Mouse (Mus musculus): ENCODE measurements at regions not wholly inside any gene's neighbourhood (a gene's known extent, or its start where the extent isn't known, plus 50 kb on each side); places are given as distances from the start of the nearest gene placed in this dataset.

DNA sequence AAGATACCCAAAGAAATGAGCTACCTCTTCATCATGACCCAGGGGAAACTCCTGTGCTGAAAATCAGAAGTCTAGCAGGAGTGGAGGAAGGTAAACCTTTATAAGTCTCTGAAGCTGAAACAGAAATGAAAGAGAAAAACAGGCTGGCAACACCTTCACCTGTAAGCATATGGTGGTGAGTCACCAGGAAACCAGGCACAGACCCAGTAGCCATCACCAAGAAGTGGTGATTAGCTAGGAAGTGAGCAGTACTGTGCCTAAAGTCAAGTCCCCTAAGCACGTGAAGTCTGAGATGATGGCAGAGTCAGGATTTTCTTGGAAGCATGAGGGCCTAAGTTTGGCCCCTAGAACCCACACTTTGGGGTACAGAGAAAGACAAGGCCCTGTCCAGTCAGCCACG is 480.3 kb upstream of the Hs6st1 start:
- Histone ChIP-seq H3K27me3 (ENCODE audit: control insufficient read depth, insufficient read depth, low read length) (no peaks in the 10 kb centered on the region), H3K4me1 (replicated peaks; ENCODE audit: control insufficient read depth, insufficient read depth, low read length) (no peaks in the 10 kb centered on the region), H3K9ac (ENCODE audit: low read depth, low read length) (no peak overlapping the region), H3K4me2 (replicated peaks; ENCODE audit: low read depth, low read length) (no peak overlapping the region), H3K36me3 (ENCODE audit: control insufficient read depth, insufficient read depth, low read length) (no peaks in the 10 kb centered on the region), H3K9me3 (ENCODE audit: control insufficient read depth, low read length) (no peaks in the 10 kb centered on the region), H3K27ac (ENCODE audit: low read depth, low read length) (no peak overlapping the region), H3K4me3 (ENCODE audit: low read depth, low read length) (no peak overlapping the region)
- WGBS: 86% methylated on average over 2 of the region's 2 CpGs
- ATAC-seq (ENCODE audit: low FRiP score): no peak
- DNase-seq (ENCODE audit: low spot score): no peak

DNA sequence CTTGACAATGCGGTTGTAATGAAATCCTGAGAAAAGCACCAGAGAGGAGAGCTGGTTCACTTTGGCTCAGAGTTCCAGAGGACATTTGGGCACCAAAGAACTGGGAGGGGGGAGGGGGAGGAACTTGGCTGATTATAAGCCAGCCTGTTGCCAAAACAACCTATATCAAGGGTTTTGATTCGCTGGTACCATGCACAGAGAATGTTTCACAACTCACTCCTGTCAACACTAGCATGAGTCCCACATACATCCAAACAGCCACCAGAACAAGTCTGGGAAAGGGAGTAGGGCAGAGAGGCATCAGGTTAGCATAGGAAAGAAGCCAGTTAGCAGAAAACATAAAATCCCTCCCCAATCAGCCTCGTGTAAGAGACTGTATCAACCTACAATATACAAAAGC is 479.3 kb upstream of the Hs6st1 start:
- H3K9ac ChIP-seq (ENCODE audit: low read depth, low read length): no peak overlapping the region
- DNase-seq (ENCODE audit: low spot score) (no peak), ATAC-seq (ENCODE audit: low FRiP score) (no peak)
- no peaks in the 10 kb centered on the region for H3K9me3 ChIP-seq (ENCODE audit: control insufficient read depth, low read length)
- H3K27me3 ChIP-seq (ENCODE audit: control insufficient read depth, insufficient read depth, low read length): no peaks in the 10 kb centered on the region
- 75% methylated on average over 3 of the region's 3 CpGs for WGBS
- no peak overlapping the region for H3K4me3 ChIP-seq (ENCODE audit: low read depth, low read length)
- no peak overlapping the region for H3K27ac ChIP-seq (ENCODE audit: low read depth, low read length)
- H3K4me1 ChIP-seq (replicated peaks; ENCODE audit: control insufficient read depth, insufficient read depth, low read length): no peaks in the 10 kb centered on the region
- no peaks in the 10 kb centered on the region for H3K36me3 ChIP-seq (ENCODE audit: control insufficient read depth, insufficient read depth, low read length)
- no peak overlapping the region for H3K4me2 ChIP-seq (replicated peaks; ENCODE audit: low read depth, low read length)

DNA sequence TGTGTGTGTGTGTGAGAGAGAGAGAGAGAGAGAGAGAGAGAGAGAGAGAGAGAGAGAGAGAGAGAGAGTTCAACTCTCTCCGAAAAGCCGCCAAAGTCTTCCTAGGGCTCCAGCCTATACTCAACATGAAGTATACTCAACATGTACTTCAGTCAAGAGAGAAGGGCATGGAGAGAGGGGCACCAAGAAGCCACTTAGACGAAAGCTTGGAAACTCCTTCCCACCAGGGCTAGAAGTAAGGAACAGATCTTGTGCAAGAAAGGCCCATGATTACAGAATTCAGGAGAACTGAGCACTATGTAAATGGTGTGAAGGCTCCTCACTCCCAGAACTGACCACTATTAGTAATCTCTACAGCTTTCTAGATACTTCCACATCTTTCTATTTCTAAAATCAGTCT is 467.4 kb upstream of the Hs6st1 start:
- Histone ChIP-seq H3K36me3 (ENCODE audit: control insufficient read depth, insufficient read depth, low read length) (no peaks in the 10 kb centered on the region), H3K27ac (ENCODE audit: low read depth, low read length) (no peak overlapping the region), H3K4me2 (replicated peaks; ENCODE audit: low read depth, low read length) (no peak overlapping the region), H3K4me1 (replicated peaks; ENCODE audit: control insufficient read depth, insufficient read depth, low read length) (no peaks in the 10 kb centered on the region), H3K4me3 (ENCODE audit: low read depth, low read length) (no peak overlapping the region), H3K9me3 (ENCODE audit: control insufficient read depth, low read length) (no peaks in the 10 kb centered on the region), H3K9ac (ENCODE audit: low read depth, low read length) (no peak overlapping the region), H3K27me3 (ENCODE audit: control insufficient read depth, insufficient read depth, low read length) (no peaks in the 10 kb centered on the region)
- WGBS: 91% methylated on average over 3 of the region's 3 CpGs
- DNase-seq (ENCODE audit: low spot score) (no peak), ATAC-seq (ENCODE audit: low FRiP score) (no peak)

DNA sequence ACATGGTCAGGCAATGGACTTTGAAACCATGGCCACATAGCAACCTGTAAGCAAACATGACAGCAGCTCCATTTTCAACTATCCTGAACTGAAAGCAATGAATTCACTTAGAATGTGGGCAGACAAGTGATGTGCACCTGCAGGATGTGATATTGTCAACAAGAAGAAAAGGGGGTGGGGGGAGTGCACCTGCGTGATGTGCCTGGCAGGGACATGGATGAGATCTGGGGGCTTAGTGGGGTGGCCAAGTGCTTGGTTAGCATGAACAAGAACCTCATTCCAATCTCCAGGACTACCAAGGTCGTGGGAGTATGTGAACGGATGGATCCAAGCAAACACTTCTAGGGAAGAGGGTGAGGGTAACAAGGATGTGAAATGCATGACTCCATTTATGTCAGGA is 453.1 kb upstream of the Hs6st1 start:
- WGBS: 87% methylated on average over 3 of the region's 3 CpGs
- Histone ChIP-seq H3K4me2 (replicated peaks; ENCODE audit: low read depth, low read length) (no peak overlapping the region), H3K27me3 (ENCODE audit: control insufficient read depth, insufficient read depth, low read length) (no peaks in the 10 kb centered on the region), H3K36me3 (ENCODE audit: control insufficient read depth, insufficient read depth, low read length) (no peaks in the 10 kb centered on the region), H3K27ac (ENCODE audit: low read depth, low read length) (no peak overlapping the region), H3K9me3 (ENCODE audit: control insufficient read depth, low read length) (no peaks in the 10 kb centered on the region), H3K4me1 (replicated peaks; ENCODE audit: control insufficient read depth, insufficient read depth, low read length) (no peaks in the 10 kb centered on the region), H3K4me3 (ENCODE audit: low read depth, low read length) (no peak overlapping the region), H3K9ac (ENCODE audit: low read depth, low read length) (no peak overlapping the region)
- no peak for DNase-seq (ENCODE audit: low spot score)
- ATAC-seq (ENCODE audit: low FRiP score): no peak

DNA sequence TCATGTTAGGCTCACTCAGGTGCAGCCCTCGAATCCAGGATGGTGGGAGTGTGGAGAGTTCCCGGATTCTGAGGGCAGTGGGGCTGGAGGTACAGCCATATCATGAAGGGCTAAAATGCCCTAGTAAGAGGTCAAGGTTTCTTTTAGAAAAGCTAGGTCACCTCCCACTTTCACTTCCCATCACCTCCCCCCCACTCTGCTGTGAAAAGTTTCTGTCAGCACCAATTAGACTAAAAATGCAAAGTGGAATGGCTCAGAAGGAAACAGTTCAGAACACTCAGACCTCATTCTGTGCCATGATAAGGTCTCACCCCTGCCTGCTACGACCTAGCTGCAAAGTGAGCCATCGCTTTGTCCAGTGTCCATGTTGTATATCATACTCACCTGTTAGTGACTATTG is 448.7 kb upstream of the Hs6st1 start:
- H3K4me3 ChIP-seq (ENCODE audit: low read depth, low read length): no peak overlapping the region
- 77% methylated on average over 4 of the region's 4 CpGs for WGBS
- H3K9ac ChIP-seq (ENCODE audit: low read depth, low read length): no peak overlapping the region
- DNase-seq (ENCODE audit: low spot score) (no peak), ATAC-seq (ENCODE audit: low FRiP score) (no peak)
- no peaks in the 10 kb centered on the region for H3K27me3 ChIP-seq (ENCODE audit: control insufficient read depth, insufficient read depth, low read length)
- H3K36me3 ChIP-seq (ENCODE audit: control insufficient read depth, insufficient read depth, low read length): no peaks in the 10 kb centered on the region
- no peak overlapping the region for H3K27ac ChIP-seq (ENCODE audit: low read depth, low read length)
- H3K4me1 ChIP-seq (replicated peaks; ENCODE audit: control insufficient read depth, insufficient read depth, low read length): no peaks in the 10 kb centered on the region
- no peak overlapping the region for H3K4me2 ChIP-seq (replicated peaks; ENCODE audit: low read depth, low read length)
- H3K9me3 ChIP-seq (ENCODE audit: control insufficient read depth, low read length): no peaks in the 10 kb centered on the region

DNA sequence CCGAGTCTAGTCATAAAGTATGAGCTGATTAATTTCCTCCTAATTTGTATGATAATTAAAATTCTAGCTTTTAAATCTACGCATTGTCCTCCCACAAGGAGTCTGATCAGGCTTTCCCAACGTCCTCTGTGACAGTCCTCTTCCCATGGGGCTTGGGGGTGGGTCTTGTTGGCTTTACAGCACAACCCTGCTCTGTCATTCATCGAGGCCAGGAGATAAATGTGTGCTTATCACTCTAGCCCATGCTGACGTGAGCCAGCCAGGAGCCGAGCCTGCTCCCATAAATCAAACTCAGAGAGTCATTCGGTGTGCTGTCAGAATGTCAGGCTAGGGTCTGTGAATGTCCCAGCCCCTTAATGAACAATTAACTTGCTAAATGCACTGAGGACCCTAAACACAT is 425.6 kb upstream of the Hs6st1 start:
- Histone ChIP-seq H3K4me2 (replicated peaks; ENCODE audit: low read depth, low read length) (no peak overlapping the region), H3K4me3 (ENCODE audit: low read depth, low read length) (no peak overlapping the region), H3K36me3 (ENCODE audit: control insufficient read depth, insufficient read depth, low read length) (no peaks in the 10 kb centered on the region), H3K27ac (ENCODE audit: low read depth, low read length) (no peak overlapping the region), H3K9ac (ENCODE audit: low read depth, low read length) (no peak overlapping the region), H3K9me3 (ENCODE audit: control insufficient read depth, low read length) (no peaks in the 10 kb centered on the region), H3K4me1 (replicated peaks; ENCODE audit: control insufficient read depth, insufficient read depth, low read length) (no peaks in the 10 kb centered on the region), H3K27me3 (ENCODE audit: control insufficient read depth, insufficient read depth, low read length) (no peaks in the 10 kb centered on the region)
- DNase-seq (ENCODE audit: low spot score): peak; percentile 41
- 46% methylated on average over 7 of the region's 7 CpGs for WGBS
- ATAC-seq (ENCODE audit: low FRiP score): peak; percentile 86

DNA sequence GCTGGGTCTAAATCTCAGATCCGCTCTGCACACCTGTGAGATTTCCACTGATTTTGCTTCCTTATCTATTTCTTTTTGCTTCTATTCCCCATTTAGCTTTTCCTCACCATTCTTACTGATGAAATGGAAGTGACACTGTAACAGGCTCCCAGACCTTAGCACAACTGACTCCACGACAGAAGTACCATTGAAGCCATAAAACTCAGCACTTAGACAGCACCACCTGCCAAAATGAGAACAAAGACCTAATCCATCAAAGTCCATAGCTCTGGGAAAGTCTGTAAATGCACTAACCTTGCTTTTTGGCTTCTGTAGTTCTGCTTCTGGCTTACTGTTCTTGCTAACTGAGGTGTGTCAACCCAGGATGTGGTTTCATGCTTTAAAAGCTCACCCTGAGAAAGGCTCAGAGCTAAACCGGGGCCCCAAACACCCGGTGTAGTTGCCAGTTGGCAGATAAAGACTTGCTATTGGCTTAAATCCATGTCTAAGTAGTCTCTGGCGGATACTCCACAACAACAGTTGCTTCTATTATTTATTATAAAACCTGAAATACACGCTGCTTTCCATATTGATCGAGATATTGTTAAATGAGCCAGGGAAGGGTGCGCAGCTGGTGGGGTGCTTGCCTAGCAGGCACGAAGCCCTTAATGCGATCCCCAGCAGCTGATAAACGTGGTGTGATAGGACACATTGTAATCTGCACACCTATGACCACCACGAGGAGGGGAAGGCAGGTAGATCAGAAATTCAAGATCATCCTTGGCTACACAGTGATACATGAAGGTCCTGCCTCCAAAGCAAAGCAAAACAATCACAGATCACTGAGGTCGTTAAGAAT is 414.9 kb upstream of the Hs6st1 start:
- H3K4me3 ChIP-seq (ENCODE audit: low read depth, low read length): no peak overlapping the region
- 73% methylated on average over 13 of the region's 13 CpGs for WGBS
- H3K27me3 ChIP-seq (ENCODE audit: control insufficient read depth, insufficient read depth, low read length): no peaks in the 10 kb centered on the region
- no peaks in the 10 kb centered on the region for H3K4me1 ChIP-seq (replicated peaks; ENCODE audit: control insufficient read depth, insufficient read depth, low read length)
- DNase-seq (ENCODE audit: low spot score): no peak
- H3K36me3 ChIP-seq (ENCODE audit: control insufficient read depth, insufficient read depth, low read length): no peaks in the 10 kb centered on the region
- no peaks in the 10 kb centered on the region for H3K9me3 ChIP-seq (ENCODE audit: control insufficient read depth, low read length)
- ATAC-seq (ENCODE audit: low FRiP score): no peak
- no peak overlapping the region for H3K4me2 ChIP-seq (replicated peaks; ENCODE audit: low read depth, low read length)
- H3K9ac ChIP-seq (ENCODE audit: low read depth, low read length): no peak overlapping the region
- H3K27ac ChIP-seq (ENCODE audit: low read depth, low read length): no peak overlapping the region

DNA sequence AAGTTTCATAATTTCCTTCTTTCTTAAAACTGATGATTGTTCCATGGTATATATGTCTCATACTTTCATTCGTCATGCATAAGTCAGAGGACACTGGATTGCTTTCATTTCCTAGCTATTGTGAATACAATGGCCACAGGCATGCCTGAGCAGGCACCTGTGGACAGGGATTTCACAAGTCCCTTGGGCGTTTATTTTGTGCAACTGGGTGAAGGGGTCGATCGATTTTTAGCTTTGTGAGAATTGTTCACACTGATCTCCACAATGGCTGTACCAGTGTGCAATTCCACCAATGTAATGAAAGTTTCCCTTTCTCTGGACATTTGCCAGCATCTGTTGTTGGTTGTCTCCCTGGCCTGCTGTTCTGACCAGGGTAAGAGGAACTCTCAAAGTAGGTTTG is 405.2 kb upstream of the Hs6st1 start:
- no peak overlapping the region for H3K4me2 ChIP-seq (replicated peaks; ENCODE audit: low read depth, low read length)
- DNase-seq (ENCODE audit: low spot score) (no peak), ATAC-seq (ENCODE audit: low FRiP score) (no peak)
- WGBS: 95% methylated on average over 4 of the region's 4 CpGs
- H3K4me3 ChIP-seq (ENCODE audit: low read depth, low read length): no peak overlapping the region
- no peaks in the 10 kb centered on the region for H3K36me3 ChIP-seq (ENCODE audit: control insufficient read depth, insufficient read depth, low read length)
- no peak overlapping the region for H3K9ac ChIP-seq (ENCODE audit: low read depth, low read length)
- H3K27ac ChIP-seq (ENCODE audit: low read depth, low read length): no peak overlapping the region
- no peaks in the 10 kb centered on the region for H3K9me3 ChIP-seq (ENCODE audit: control insufficient read depth, low read length)
- no peaks in the 10 kb centered on the region for H3K27me3 ChIP-seq (ENCODE audit: control insufficient read depth, insufficient read depth, low read length)
- H3K4me1 ChIP-seq (replicated peaks; ENCODE audit: control insufficient read depth, insufficient read depth, low read length): no peaks in the 10 kb centered on the region

DNA sequence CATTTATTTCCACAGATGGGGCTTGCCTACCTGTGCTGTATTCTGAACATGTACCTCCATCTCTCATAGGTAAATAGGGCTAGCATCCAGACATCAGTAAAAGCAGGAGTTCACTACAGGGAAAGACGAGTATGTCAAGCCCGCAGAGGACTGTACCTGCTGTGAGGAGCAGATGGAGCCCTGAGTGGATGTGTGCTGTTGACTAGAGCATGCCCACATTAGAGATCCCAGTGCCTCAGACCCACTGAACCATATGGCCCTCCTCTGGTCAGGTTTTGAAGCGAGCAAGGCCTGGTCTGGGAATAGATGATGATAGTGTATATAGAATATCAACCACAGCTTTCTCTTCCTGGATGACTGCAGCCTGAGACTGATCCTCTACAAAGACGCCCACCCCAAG is 394.7 kb upstream of the Hs6st1 start:
- no peak overlapping the region for H3K27ac ChIP-seq (ENCODE audit: low read depth, low read length)
- H3K27me3 ChIP-seq (ENCODE audit: control insufficient read depth, insufficient read depth, low read length): no peaks in the 10 kb centered on the region
- 88% methylated on average over 4 of the region's 4 CpGs for WGBS

More for the DNA sequence above, 394.7 kb upstream of the Hs6st1 start:
- Histone ChIP-seq H3K4me3 (ENCODE audit: low read depth, low read length) (no peak overlapping the region), H3K9me3 (ENCODE audit: control insufficient read depth, low read length) (no peaks in the 10 kb centered on the region), H3K9ac (ENCODE audit: low read depth, low read length) (no peak overlapping the region), H3K4me1 (replicated peaks; ENCODE audit: control insufficient read depth, insufficient read depth, low read length) (no peaks in the 10 kb centered on the region), H3K4me2 (replicated peaks; ENCODE audit: low read depth, low read length) (no peak overlapping the region), H3K36me3 (ENCODE audit: control insufficient read depth, insufficient read depth, low read length) (no peaks in the 10 kb centered on the region)
- ATAC-seq (ENCODE audit: low FRiP score) (no peak), DNase-seq (ENCODE audit: low spot score) (no peak)
